ENCODE assay signal across 8 mouse cellular contexts in the genomic region with DNA sequence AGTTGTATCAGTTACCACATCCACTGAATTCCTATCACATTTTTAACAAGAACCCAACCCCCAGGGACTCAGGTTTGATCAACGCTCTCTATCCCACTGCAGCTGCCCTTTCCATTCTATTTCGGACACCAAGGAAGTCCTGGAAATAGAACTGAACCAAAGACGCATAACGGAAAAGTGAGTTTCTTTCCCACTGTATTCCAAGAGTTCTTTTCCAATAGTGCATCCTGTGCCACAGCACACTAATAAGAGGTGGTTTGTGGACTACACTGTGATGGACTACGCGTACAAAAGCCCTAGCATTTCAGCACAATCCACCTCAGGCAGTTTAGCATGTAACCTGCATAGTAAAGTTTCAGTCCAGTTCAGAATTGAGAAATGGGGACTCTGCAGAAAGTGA. TPM values are rescaled to one million over a fixed set of nuclear protein-coding genes. Genes with fewer than 3 reads are reported as not detected.
DNase-seq lines count a peak whose midpoint lies in the region; ATAC-seq and TF ChIP-seq lines count a peak whose summit lies in the region.

No protein-coding gene starts in this region.

- no peaks in the 10 kb centered on the region for H3K27me3 ChIP-seq in neural tube, embryonic 11.5 days (ENCODE audit: control insufficient read depth, insufficient read depth, low read length)
- no peaks in the 10 kb centered on the region for H3K27me3 ChIP-seq in forebrain, embryonic 12.5 days
- H3K27me3 ChIP-seq in kidney, embryonic 16.5 days (ENCODE audit: insufficient read depth, low read length) = no peaks in the 10 kb centered on the region
- H3K27me3 ChIP-seq in myocyte (ENCODE audit: control insufficient read depth, insufficient read depth, insufficient read length) = no peaks in the 10 kb centered on the region

- no peaks in the 10 kb centered on the region; the same call in 1 of the 2 replicates for H3K4me1 ChIP-seq in neural tube, embryonic 11.5 days (ENCODE audit: control insufficient read depth, insufficient read depth, low read length)
- peaks cover 8% of the 10 kb centered on the region for H3K4me1 ChIP-seq in forebrain, embryonic 12.5 days
- peaks cover 9% of the 10 kb centered on the region for H3K4me1 ChIP-seq in kidney, embryonic 16.5 days (ENCODE audit: insufficient read depth, low read length)

- peak overlapping the region; percentile 84 for H3K9ac ChIP-seq in neural tube, embryonic 11.5 days (ENCODE audit: low read length)
- H3K9ac ChIP-seq in forebrain, embryonic 12.5 days = peak overlapping the region; percentile 96
- peak overlapping the region; percentile 94 for H3K9ac ChIP-seq in kidney, embryonic 16.5 days (replicated peaks; ENCODE audit: low read length)

- H3K9me3 ChIP-seq in neural tube, embryonic 11.5 days (ENCODE audit: control insufficient read depth, low read length) = no peaks in the 10 kb centered on the region
- no peaks in the 10 kb centered on the region for H3K9me3 ChIP-seq in forebrain, embryonic 12.5 days
- no peaks in the 10 kb centered on the region for H3K9me3 ChIP-seq in kidney, embryonic 16.5 days (ENCODE audit: low read length)

- peak overlapping the region; percentile 68 for H3ac ChIP-seq in myocyte (ENCODE audit: control insufficient read depth, insufficient read length)

- H3K27ac ChIP-seq in neural tube, embryonic 11.5 days (ENCODE audit: low read depth, low read length) = peak overlapping the region; percentile 99; the same call in 1 of the 2 replicates
- no peak overlapping the region for H3K27ac ChIP-seq in forebrain, embryonic 12.5 days
- peak overlapping the region; percentile 92; the same call in 1 of the 2 replicates for H3K27ac ChIP-seq in kidney, embryonic 16.5 days (ENCODE audit: low read length)

- H3K4me2 ChIP-seq in neural tube, embryonic 11.5 days (ENCODE audit: low read depth) = peak overlapping the region; percentile 70
- peak overlapping the region; percentile 65 for H3K4me2 ChIP-seq in forebrain, embryonic 12.5 days
- H3K4me2 ChIP-seq in kidney, embryonic 16.5 days (replicated peaks; ENCODE audit: low read depth, low read length) = peak overlapping the region; percentile 79
- peak overlapping the region; percentile 91 for H3K4me2 ChIP-seq in myocyte (ENCODE audit: low read depth)

- H3K79me2 ChIP-seq in myocyte (ENCODE audit: control insufficient read depth, insufficient read depth) = peaks cover 25% of the 10 kb centered on the region

- TF ChIP-seq POLR2A in myocyte (IDR thresholded peaks at IDR 0.05; ENCODE audit: insufficient read length, low read depth) = no peak

- no peaks in the 10 kb centered on the region for H3K36me3 ChIP-seq in neural tube, embryonic 11.5 days (ENCODE audit: control insufficient read depth, insufficient read depth, low read length)
- no peaks in the 10 kb centered on the region for H3K36me3 ChIP-seq in forebrain, embryonic 12.5 days (replicated peaks)
- no peaks in the 10 kb centered on the region for H3K36me3 ChIP-seq in kidney, embryonic 16.5 days (ENCODE audit: insufficient read depth, low read length)
- H3K36me3 ChIP-seq in myocyte (ENCODE audit: control insufficient read depth, insufficient read depth) = no peaks in the 10 kb centered on the region

- no peak for ATAC-seq in neural tube, embryonic 11.5 days (ENCODE audit: insufficient read depth, low FRiP score, low TSS enrichment)
- ATAC-seq in forebrain, embryonic 12.5 days (ENCODE audit: low FRiP score) = no peak
- ATAC-seq in kidney, embryonic 16.5 days (ENCODE audit: low FRiP score, low TSS enrichment) = no peak
- no peak for ATAC-seq in activated CD4-positive, CD25-positive, alpha-beta regulatory T cell, adult 4 months

- peak overlapping the region; percentile 61 for H3K4me3 ChIP-seq in neural tube, embryonic 11.5 days (ENCODE audit: low read depth, low read length)
- H3K4me3 ChIP-seq in forebrain, embryonic 12.5 days (replicated peaks) = peak overlapping the region; percentile 78
- peak overlapping the region; percentile 61 for H3K4me3 ChIP-seq in kidney, embryonic 16.5 days (ENCODE audit: low read length)
- peak overlapping the region; percentile 67 for H3K4me3 ChIP-seq in myocyte

- DNase-seq in neural tube, embryonic 11.5 days (ENCODE audit: low spot score) = peak; percentile 19
- no peak for DNase-seq in neural tube, embryonic 10.5 days (ENCODE audit: extremely low spot score, low spot score)
- no peak for DNase-seq in layer of hippocampus, postnatal 25 days (ENCODE audit: extremely low spot score in 1 of 2, low spot score in 1 of 2)
- no peak for DNase-seq in thymus, postnatal 0 days (ENCODE audit: low spot score)

- WGBS in neural tube, embryonic 11.5 days = 69% methylated on average over 6 of the region's 6 CpGs
- WGBS in forebrain, embryonic 12.5 days = 62% methylated on average over 6 of the region's 6 CpGs
- 46% methylated on average over 6 of the region's 6 CpGs for WGBS in kidney, embryonic 16.5 days

TF ChIP-seq in myocyte, 11 proteins besides CTCF, POLR2A, EP300 and RAD21:
- TF ChIP-seq SRF (IDR thresholded peaks at IDR 0.05; ENCODE audit: control insufficient read depth, insufficient read length, low read depth) = no peak
- TF ChIP-seq TCF12 (IDR thresholded peaks at IDR 0.05; ENCODE audit: insufficient read depth, poor library complexity, severe bottlenecking) = no peak
- TF ChIP-seq POLR2AphosphoS2 (IDR thresholded peaks at IDR 0.05; ENCODE audit: insufficient read length, low read depth) = no peak
- TF ChIP-seq TCF3 (IDR thresholded peaks at IDR 0.05; ENCODE audit: insufficient read length, low read depth) = no peak
- no peak for TF ChIP-seq USF1 (IDR thresholded peaks at IDR 0.05; ENCODE audit: low read depth)
- TF ChIP-seq CEBPB (IDR thresholded peaks at IDR 0.05; ENCODE audit: insufficient read depth, poor library complexity, severe bottlenecking) = no peak
- no peak for TF ChIP-seq MYOG (IDR thresholded peaks at IDR 0.05; ENCODE audit: control insufficient read depth in 1 of 3, insufficient read depth in 1 of 3, insufficient read length in 2 of 3, low read depth in 2 of 3)
- no peak for TF ChIP-seq REST (IDR thresholded peaks at IDR 0.05; ENCODE audit: insufficient read depth, insufficient read length)
- TF ChIP-seq MAX (IDR thresholded peaks at IDR 0.05; ENCODE audit: low read depth) = no peak
- no peak for TF ChIP-seq MYOD1 (IDR thresholded peaks at IDR 0.05; ENCODE audit: control insufficient read depth in 1 of 3, insufficient read length in 2 of 3, low read depth in 2 of 3)
- no peak for TF ChIP-seq E2F4 (IDR thresholded peaks at IDR 0.05; ENCODE audit: insufficient read depth)

RNA-seq across cellular contexts. Expression of gene Tbc1d5, which starts 1.2 kb away (rescaled TPM):
- polyA plus RNA-seq in neural tube, embryonic 11.5 days (2014; fragmentation: Nextera tagmentation; extraction: Ambion mirVana) = 11.6 and 12.4 TPM in 2 replicates
- 10.3 and 10.6 TPM in 2 replicates for polyA plus RNA-seq in forebrain, embryonic 12.5 days (2016; fragmentation: Nextera tagmentation; extraction: Ambion mirVana)
- polyA plus RNA-seq in kidney, embryonic 16.5 days (2015; fragmentation: Nextera tagmentation; extraction: Ambion mirVana) = 12.2 and 13.6 TPM in 2 replicates
- polyA plus RNA-seq in myocyte (2012; fragmentation: generic; extraction: Trizol) = 6.3 TPM
- total RNA-seq in layer of hippocampus, postnatal 25 days (2021) = 10 to 100 TPM; 23.5 to 25.8 TPM
- polyA plus RNA-seq in thymus, postnatal 0 days (2015; fragmentation: Nextera tagmentation; extraction: Ambion mirVana) = 4.8 and 4.9 TPM in 2 replicates
- polyA plus RNA-seq in activated CD4-positive, CD25-positive, alpha-beta regulatory T cell, adult 4 months (2017; shearing (Covaris generic)) = 10 to 100 TPM; 17.9 to 18.2 TPM
